Mouse (Mus musculus) limb, embryonic 13.5 days (tissue): ENCODE measurements at regions not wholly inside any gene's neighbourhood (a gene's known extent, or its start where the extent isn't known, plus 50 kb on each side); places are given as distances from the start of the nearest gene placed in this dataset.

ENCODE experiments used
- ATAC-seq: fragments of 200-750 bp; cut with Nextera tagmentation; 2 replicates; pipeline ENCODE4 v1.8.0; 2017; ENCODE audit warnings: low read depth, moderate number of reproducible peaks, moderate TSS enrichment; ENCODE audit not compliant: low FRiP score
- H3K27ac ChIP-seq: fragments of 300-500 bp; sonication (generic); 2 replicates; pipeline ENCODE4 v1.5.1; 2015; ENCODE audit warnings: inconsistent platforms, mild to moderate bottlenecking, moderate library complexity
- H3K27me3 ChIP-seq: fragments of 300-500 bp; sonication (generic); 2 replicates; pipeline ENCODE4 v1.6.1; 2015; ENCODE audit warnings: mild to moderate bottlenecking, inconsistent platforms
- H3K36me3 ChIP-seq: fragments of 300-500 bp; sonication (generic); 2 replicates; pipeline ENCODE4 v1.6.1; 2015; ENCODE audit warnings: inconsistent platforms, mild to moderate bottlenecking, moderate library complexity
- H3K4me1 ChIP-seq: fragments of 300-500 bp; sonication (generic); 2 replicates; pipeline ENCODE4 v1.6.1; 2015; ENCODE audit warnings: inconsistent platforms
- H3K4me2 ChIP-seq: fragments of 300-500 bp; sonication (generic); replicated peaks from 2 replicates; pipeline ENCODE4 v1.6.1; 2015; ENCODE audit warnings: inconsistent platforms, mild to moderate bottlenecking, moderate library complexity
- H3K4me3 ChIP-seq: fragments of 300-500 bp; sonication (generic); 2 replicates; pipeline ENCODE4 v1.5.1; 2015; ENCODE audit warnings: moderate library complexity, mild to moderate bottlenecking, inconsistent platforms
- H3K9ac ChIP-seq: fragments of 300-500 bp; sonication (generic); 2 replicates; pipeline ENCODE4 v1.6.1; 2015; ENCODE audit warnings: mild to moderate bottlenecking, inconsistent platforms
- H3K9me3 ChIP-seq: fragments of 300-500 bp; sonication (generic); 2 replicates; pipeline ENCODE4 v1.6.1; 2016; ENCODE audit warnings: inconsistent platforms
- WGBS: fragments of 180-500 bp; shearing (Covaris S2); methylation state at CpG from one replicate; pipeline ENCODE4 v1.1.7; 2015; 5-methylcytosine and 5-hydroxymethylcytosine counted together

- 86% methylated on average over 2 of the region's 2 CpGs for WGBS
- ATAC-seq = no peak
Observed at GRCm38 (mm10) chr17:52285392-52285791, 317.1 kb upstream of the Kcnh8 start.

GRCm38 (mm10) chr17:52282264-52282663 lies 320.2 kb upstream of the Kcnh8 start:
- H3K4me3 ChIP-seq = no peak overlapping the region
- H3K4me2 ChIP-seq = no peak overlapping the region
- no peaks in the 10 kb centered on the region for H3K9me3 ChIP-seq
- H3K36me3 ChIP-seq = no peaks in the 10 kb centered on the region
- H3K9ac ChIP-seq = no peak overlapping the region
- no peak overlapping the region for H3K27ac ChIP-seq
- no peaks in the 10 kb centered on the region for H3K4me1 ChIP-seq
- no peak for ATAC-seq
- no peaks in the 10 kb centered on the region for H3K27me3 ChIP-seq
- 57% methylated on average over 3 of the region's 3 CpGs for WGBS

More at GRCm38 (mm10) chr17:52285392-52285791, 317.1 kb upstream of the Kcnh8 start:
- no peaks in the 10 kb centered on the region for H3K4me1 ChIP-seq
- H3K9me3 ChIP-seq = no peaks in the 10 kb centered on the region
- H3K4me2 ChIP-seq = no peak overlapping the region
- H3K36me3 ChIP-seq = no peaks in the 10 kb centered on the region
- H3K27ac ChIP-seq = no peak overlapping the region
- H3K4me3 ChIP-seq = no peak overlapping the region
- no peaks in the 10 kb centered on the region for H3K27me3 ChIP-seq
- H3K9ac ChIP-seq = no peak overlapping the region

- Histone ChIP-seq H3K36me3 (no peaks in the 10 kb centered on the region), H3K4me1 (no peaks in the 10 kb centered on the region), H3K9me3 (no peaks in the 10 kb centered on the region), H3K27me3 (no peaks in the 10 kb centered on the region), H3K4me2 (no peak overlapping the region), H3K4me3 (no peak overlapping the region), H3K27ac (no peak overlapping the region), H3K9ac (no peak overlapping the region)
- 80% methylated on average over 4 of the region's 4 CpGs for WGBS
- no peak for ATAC-seq
Observed at GRCm38 (mm10) chr17:52278523-52278922, 324.0 kb upstream of the Kcnh8 start.

- WGBS = 76% methylated on average over 2 of the region's 2 CpGs
- Histone ChIP-seq H3K4me1 (no peaks in the 10 kb centered on the region), H3K36me3 (no peaks in the 10 kb centered on the region), H3K27ac (no peak overlapping the region), H3K4me2 (no peak overlapping the region), H3K9me3 (no peaks in the 10 kb centered on the region), H3K27me3 (no peaks in the 10 kb centered on the region), H3K4me3 (no peak overlapping the region), H3K9ac (no peak overlapping the region)
- no peak for ATAC-seq
Observed at GRCm38 (mm10) chr17:52268792-52269191, 333.7 kb upstream of the Kcnh8 start.

- Histone ChIP-seq H3K4me2 (no peak overlapping the region), H3K9me3 (no peaks in the 10 kb centered on the region), H3K27me3 (no peaks in the 10 kb centered on the region), H3K4me3 (no peak overlapping the region), H3K4me1 (no peaks in the 10 kb centered on the region), H3K36me3 (no peaks in the 10 kb centered on the region), H3K9ac (no peak overlapping the region), H3K27ac (no peak overlapping the region)
- ATAC-seq = no peak
Observed at GRCm38 (mm10) chr17:52251284-52251683, 351.2 kb upstream of the Kcnh8 start.

- Histone ChIP-seq H3K9me3 (no peaks in the 10 kb centered on the region), H3K36me3 (no peaks in the 10 kb centered on the region), H3K27me3 (no peaks in the 10 kb centered on the region), H3K9ac (no peak overlapping the region), H3K4me1 (no peaks in the 10 kb centered on the region), H3K27ac (no peak overlapping the region), H3K4me2 (no peak overlapping the region), H3K4me3 (no peak overlapping the region)
- ATAC-seq = no peak
- 78% methylated on average over 3 of the region's 3 CpGs for WGBS
Observed at GRCm38 (mm10) chr17:52225584-52225983, 376.9 kb upstream of the Kcnh8 start.

- Histone ChIP-seq H3K4me1 (no peaks in the 10 kb centered on the region), H3K27ac (no peak overlapping the region), H3K36me3 (no peaks in the 10 kb centered on the region), H3K9me3 (no peaks in the 10 kb centered on the region), H3K27me3 (no peaks in the 10 kb centered on the region), H3K4me3 (no peak overlapping the region), H3K4me2 (no peak overlapping the region), H3K9ac (no peak overlapping the region)
- no peak for ATAC-seq
- WGBS = 85% methylated on average over 3 of the region's 3 CpGs
Observed at GRCm38 (mm10) chr17:52220422-52220821, 382.1 kb upstream of the Kcnh8 start.

GRCm38 (mm10) chr17:52217411-52217810 lies 384.3 kb upstream of the Satb1 start:
- Histone ChIP-seq H3K4me1 (no peaks in the 10 kb centered on the region), H3K27me3 (no peaks in the 10 kb centered on the region), H3K27ac (no peak overlapping the region), H3K9ac (no peak overlapping the region), H3K36me3 (no peaks in the 10 kb centered on the region), H3K9me3 (no peaks in the 10 kb centered on the region), H3K4me3 (no peak overlapping the region), H3K4me2 (no peak overlapping the region)
- ATAC-seq = no peak

GRCm38 (mm10) chr17:52212944-52213343 lies 379.9 kb upstream of the Satb1 start:
- H3K4me2 ChIP-seq = no peak overlapping the region
- H3K9ac ChIP-seq = no peak overlapping the region
- no peaks in the 10 kb centered on the region for H3K27me3 ChIP-seq
- WGBS = 86% methylated on average over 2 of the region's 2 CpGs
- no peaks in the 10 kb centered on the region for H3K4me1 ChIP-seq
- no peak overlapping the region for H3K27ac ChIP-seq
- no peaks in the 10 kb centered on the region for H3K36me3 ChIP-seq
- no peaks in the 10 kb centered on the region for H3K9me3 ChIP-seq
- no peak overlapping the region for H3K4me3 ChIP-seq
- no peak for ATAC-seq

- Histone ChIP-seq H3K9me3 (no peaks in the 10 kb centered on the region), H3K36me3 (no peaks in the 10 kb centered on the region), H3K4me1 (no peaks in the 10 kb centered on the region), H3K27ac (no peak overlapping the region), H3K4me3 (no peak overlapping the region), H3K9ac (no peak overlapping the region), H3K4me2 (no peak overlapping the region), H3K27me3 (no peaks in the 10 kb centered on the region)
- 83% methylated on average over 6 of the region's 6 CpGs for WGBS
- ATAC-seq = no peak
Observed at GRCm38 (mm10) chr17:52210483-52210882, 377.4 kb upstream of the Satb1 start.

GRCm38 (mm10) chr17:52197731-52198130 lies 364.6 kb upstream of the Satb1 start:
- Histone ChIP-seq H3K36me3 (no peaks in the 10 kb centered on the region), H3K27me3 (no peaks in the 10 kb centered on the region), H3K9ac (no peak overlapping the region), H3K9me3 (no peaks in the 10 kb centered on the region), H3K4me2 (no peak overlapping the region), H3K4me1 (no peaks in the 10 kb centered on the region), H3K4me3 (no peak overlapping the region), H3K27ac (no peak overlapping the region)
- ATAC-seq = no peak
- WGBS = 93% methylated on average over 4 of the region's 4 CpGs

- Histone ChIP-seq H3K4me1 (no peaks in the 10 kb centered on the region), H3K4me2 (no peak overlapping the region), H3K27me3 (no peaks in the 10 kb centered on the region), H3K27ac (no peak overlapping the region), H3K9me3 (no peaks in the 10 kb centered on the region), H3K4me3 (no peak overlapping the region), H3K36me3 (no peaks in the 10 kb centered on the region), H3K9ac (no peak overlapping the region)
- ATAC-seq = no peak
- WGBS = 85% methylated on average over 5 of the region's 5 CpGs
Observed at GRCm38 (mm10) chr17:52196811-52197210, 363.7 kb upstream of the Satb1 start.

GRCm38 (mm10) chr17:52195804-52196203 lies 362.7 kb upstream of the Satb1 start:
- H3K9ac ChIP-seq = no peak overlapping the region
- no peaks in the 10 kb centered on the region for H3K36me3 ChIP-seq
- no peak overlapping the region for H3K27ac ChIP-seq
- H3K4me2 ChIP-seq = no peak overlapping the region
- ATAC-seq = no peak
- no peaks in the 10 kb centered on the region for H3K4me1 ChIP-seq
- no peaks in the 10 kb centered on the region for H3K9me3 ChIP-seq
- 90% methylated on average over 5 of the region's 5 CpGs for WGBS
- no peak overlapping the region for H3K4me3 ChIP-seq
- no peaks in the 10 kb centered on the region for H3K27me3 ChIP-seq
